Mouse (Mus musculus) olfactory bulb, adult 2 months (tissue): Measurements from ENCODE around the gene Tnfsf9.

ENCODE experiments used
- CTCF ChIP-seq: fragments of 200-500 bp; IDR thresholded peaks from 2 replicates; pipeline ENCODE4 v1.5.1; 2012; ENCODE audit warnings: low read depth, mild to moderate bottlenecking, low read length, moderate library complexity; ENCODE audit not compliant: insufficient read depth
- POLR2A ChIP-seq: fragments of 200-500 bp; IDR thresholded peaks from 2 replicates; pipeline ENCODE4 v1.6.1; 2012; ENCODE audit warnings: mild to moderate bottlenecking, low read depth, low read length, moderate library complexity; ENCODE audit not compliant: insufficient read depth

- TF ChIP-seq POLR2A (no peak), CTCF (no peak)
Observed at GRCm38 (mm10) chr17:57125853-57126622, 20.9 kb downstream of the Tnfsf9 start.
